9 mouse cellular contexts compared by ENCODE assay signal in genomic region chr7:84119216-84120105, GRCm38 (mm10). TPM values are rescaled to one million over a fixed set of nuclear protein-coding genes. Genes with fewer than 3 reads are reported as not detected.
DNase-seq lines count a peak whose midpoint lies in the region; ATAC-seq and TF ChIP-seq lines count a peak whose summit lies in the region.
"Had no signal": no experiment of that assay in that cellular context is flagged by ENCODE, and none has a peak within 500 bp of the region (broad histone marks: within the 10 kb centered on the region; RNA-seq: fewer than 3 reads in every experiment).

No protein-coding gene starts in this region.

- WGBS in heart, embryonic 14.5 days, result 57% methylated on average over 12 of the region's 12 CpGs
- WGBS in spleen, adult 2 months, result 31% methylated on average over 12 of the region's 12 CpGs
- WGBS in kidney, postnatal 0 days, result 39% methylated on average over 12 of the region's 12 CpGs

- ATAC-seq in heart, embryonic 14.5 days (ENCODE audit: insufficient number of reproducible peaks, insufficient read depth, low FRiP score, low read depth), result no peak
- ATAC-seq in kidney, postnatal 0 days (replicated peaks; ENCODE audit: low FRiP score, low read depth), result no peak

- H3K4me3 ChIP-seq in heart, embryonic 14.5 days (ENCODE audit: control insufficient read depth in 1 of 2, insufficient read depth in 1 of 2, low read depth in 1 of 2, low read length in 2 of 2), result no peak overlapping the region
- no peak overlapping the region for H3K4me3 ChIP-seq in spleen, adult 2 months (ENCODE audit: extremely low read depth, insufficient read depth, insufficient read length)
- no peak overlapping the region for H3K4me3 ChIP-seq in kidney, postnatal 0 days (replicated peaks; ENCODE audit: low read depth, low read length)
- H3K4me3 ChIP-seq: liver, embryonic 13.5 days had no signal

- peaks cover 29 to 79% of the 10 kb centered on the region in 2 experiments for H3K4me1 ChIP-seq in heart, embryonic 14.5 days (ENCODE audit: control insufficient read depth in 2 of 2, insufficient read depth in 2 of 2, low read length in 2 of 2)
- peaks cover 27% of the 10 kb centered on the region; the same call in 1 of the 2 replicates for H3K4me1 ChIP-seq in spleen, adult 2 months (ENCODE audit: control insufficient read depth, insufficient read depth, insufficient read length)
- H3K4me1 ChIP-seq in kidney, postnatal 0 days (replicated peaks; ENCODE audit: insufficient read depth, low read length), result peaks cover 44% of the 10 kb centered on the region

- H3K27ac ChIP-seq in heart, embryonic 14.5 days (replicated peaks in 1 of 2; ENCODE audit: control insufficient read depth in 1 of 2, insufficient read depth in 1 of 2, low read depth in 2 of 2, low read length in 2 of 2), result peak overlapping the region; percentile 25 to 48; a peak in 2 of 4 replicates
- peak overlapping the region; percentile 74 for H3K27ac ChIP-seq in spleen, adult 2 months (ENCODE audit: insufficient read depth, low read length)
- peak overlapping the region; percentile 25 for H3K27ac ChIP-seq in kidney, postnatal 0 days
- H3K27ac ChIP-seq: liver, embryonic 13.5 days had no signal

- peaks cover 2% of the 10 kb centered on the region; the same call in 1 of the 2 replicates for H3K36me3 ChIP-seq in heart, embryonic 14.5 days (ENCODE audit: control insufficient read depth, insufficient read depth, low read length)
- no peaks in the 10 kb centered on the region for H3K36me3 ChIP-seq in spleen, adult 2 months (ENCODE audit: control insufficient read depth, insufficient read depth, low read length)
- no peaks in the 10 kb centered on the region for H3K36me3 ChIP-seq in kidney, postnatal 0 days (ENCODE audit: insufficient read depth, low read length)
- H3K36me3 ChIP-seq: liver, embryonic 13.5 days had no signal

- no peak for DNase-seq in heart, postnatal 4 days
- DNase-seq in spleen, adult 2 months (ENCODE audit: low read depth in 1 of 2, low spot score in 2 of 2), result peak; percentile 27 to 28
- no peak for DNase-seq in spleen, postnatal 4 days (ENCODE audit: low spot score in 2 of 2)
- peak; percentile 57 for DNase-seq in kidney, postnatal 0 days (ENCODE audit: low spot score)
- DNase-seq in thymus, postnatal 4 days, result peak; percentile 71
- DNase-seq in urinary bladder, adult 18-20 months (ENCODE audit: low spot score in 2 of 2), result no peak
- DNase-seq in lung, postnatal 25 days (ENCODE audit: low spot score), result no peak
- DNase-seq: liver, embryonic 13.5 days had no signal

- no peak overlapping the region for H3K9ac ChIP-seq in heart, embryonic 14.5 days (ENCODE audit: low read length)
- H3K9ac ChIP-seq in kidney, postnatal 0 days (ENCODE audit: low read depth, low read length), result no peak overlapping the region
- H3K9ac ChIP-seq: liver, embryonic 13.5 days had no signal

- no peak for TF ChIP-seq CTCF in spleen, adult 2 months (IDR thresholded peaks at IDR 0.05; ENCODE audit: extremely low read depth, insufficient read depth, insufficient read length, insufficient replicate concordance)
- TF ChIP-seq CTCF in kidney, postnatal 0 days (IDR thresholded peaks at IDR 0.05; ENCODE audit: low read depth), result no peak

- no peak for TF ChIP-seq POLR2A in spleen, adult 2 months (IDR thresholded peaks at IDR 0.05; ENCODE audit: low read depth, low read length)

- no peaks in the 10 kb centered on the region for H3K27me3 ChIP-seq in heart, embryonic 14.5 days (ENCODE audit: control insufficient read depth, insufficient read depth, low read length)
- no peaks in the 10 kb centered on the region for H3K27me3 ChIP-seq in spleen, adult 2 months (ENCODE audit: control insufficient read depth, insufficient read depth, low read length)
- no peaks in the 10 kb centered on the region for H3K27me3 ChIP-seq in kidney, postnatal 0 days (ENCODE audit: insufficient read depth, low read length)
- H3K27me3 ChIP-seq: liver, embryonic 13.5 days had no signal

- H3K9me3 ChIP-seq in heart, embryonic 14.5 days (ENCODE audit: control insufficient read depth, low read length), result no peaks in the 10 kb centered on the region
- H3K9me3 ChIP-seq in kidney, postnatal 0 days (replicated peaks; ENCODE audit: low read length), result no peaks in the 10 kb centered on the region
- H3K9me3 ChIP-seq: liver, embryonic 13.5 days had no signal

- no peak overlapping the region for H3K4me2 ChIP-seq in heart, embryonic 14.5 days (ENCODE audit: low read length)
- H3K4me2 ChIP-seq in kidney, postnatal 0 days (ENCODE audit: low read length), result no peak overlapping the region
- H3K4me2 ChIP-seq: liver, embryonic 13.5 days had no signal

RNA-seq across cellular contexts. Expression of gene Abhd17c, which starts 32.2 kb away (rescaled TPM):
- 76.7 and 82.0 TPM in 2 replicates for polyA plus RNA-seq in heart, embryonic 14.5 days (2014; fragmentation: Nextera tagmentation; extraction: Ambion mirVana)
- total RNA-seq in heart, postnatal 4 days (2021), result 10 to 100 TPM; 58.0 to 58.6 TPM
- polyA plus RNA-seq in spleen, adult 2 months (2012; rRNA removed), result 32.8 and 33.9 TPM in 2 replicates
- polyA plus RNA-seq in kidney, postnatal 0 days (2015; fragmentation: Nextera tagmentation; extraction: Ambion mirVana), result 124 and 135 TPM in 2 replicates

RNA-seq across cellular contexts. Expression of gene Cemip, which starts 33.2 kb away (rescaled TPM):
- 0.51 and 0.89 TPM in 2 replicates for polyA plus RNA-seq in heart, embryonic 14.5 days (2014; fragmentation: Nextera tagmentation; extraction: Ambion mirVana)
- 1 to 10 TPM; 2.0 to 2.6 TPM for total RNA-seq in heart, postnatal 4 days (2021)
- 2.4 TPM in 2 replicates for polyA plus RNA-seq in spleen, adult 2 months (2012; rRNA removed)
- polyA plus RNA-seq in kidney, postnatal 0 days (2015; fragmentation: Nextera tagmentation; extraction: Ambion mirVana), result 0.17 and 0.28 TPM in 2 replicates

Comparison
In these comparisons a context has a peak if more than half of its experiments do, and no peak if none do; other contexts are left out.
1. DNase-seq: peak in spleen, adult 2 months (2 of 2), kidney, postnatal 0 days (single experiment) and thymus, postnatal 4 days (single experiment); none in heart, postnatal 4 days (single experiment), spleen, postnatal 4 days (0 of 2), urinary bladder, adult 18-20 months (0 of 2) and lung, postnatal 25 days (single experiment).
2. Peak in every context shown above with its lines, with median percentiles within 50 percentile points of each other: H3K27ac ChIP-seq.